Mouse (Mus musculus) right cerebral cortex, adult 18-20 months (tissue): ENCODE results near the gene Steap4.
"Not testable (repeated sequence)": the region's sequence is repeated elsewhere in the genome, so short reads cannot be mapped to it uniquely, and the experiment has no call there.

Source experiments
- DNase-seq: peaks from one replicate; pipeline ENCODE4 v3.0.0; 2022; ENCODE audit warnings: mixed read lengths

Steap4 gene

GRCm38 (mm10) chr5:7960176-7960575, at the start of gene Steap4:
Gene Steap4, plus strand, starts transcription at chr5:7960457.
- DNase-seq, result no peak

GRCm38 (mm10) chr5:7911975-7912374, 48.3 kb upstream of the Steap4 start:
- no peak for DNase-seq

GRCm38 (mm10) chr5:7917501-7918295, 42.6 kb upstream of the Steap4 start:
- DNase-seq, result peak; percentile 65

- no peak for DNase-seq
Measured at GRCm38 (mm10) chr5:7918296-7918579, 42.0 kb upstream of the Steap4 start.

GRCm38 (mm10) chr5:7919681-7920080, 40.6 kb upstream of the Steap4 start:
- no peak for DNase-seq

- no peak for DNase-seq
Measured at GRCm38 (mm10) chr5:7922751-7923150, 37.5 kb upstream of the Steap4 start.

- no peak for DNase-seq
Measured at GRCm38 (mm10) chr5:7923666-7924065, 36.6 kb upstream of the Steap4 start.

- no peak for DNase-seq
Measured at GRCm38 (mm10) chr5:7932234-7933221, 27.7 kb upstream of the Steap4 start.

- not testable (repeated sequence) for DNase-seq
Measured at GRCm38 (mm10) chr5:7933495-7933894, 26.8 kb upstream of the Steap4 start.

GRCm38 (mm10) chr5:7933933-7934675, 26.2 kb upstream of the Steap4 start:
- no peak for DNase-seq

GRCm38 (mm10) chr5:7954838-7955237, 5.4 kb upstream of the Steap4 start:
- DNase-seq, result no peak

- DNase-seq, result no peak
Measured at GRCm38 (mm10) chr5:7955371-7955966, 4.8 kb upstream of the Steap4 start.

- no peak for DNase-seq
Measured at GRCm38 (mm10) chr5:7958061-7958460, 2.2 kb upstream of the Steap4 start.

- DNase-seq, result no peak
Measured at GRCm38 (mm10) chr5:7959286-7959685, 971 bp upstream of the Steap4 start.

- no peak for DNase-seq
Measured at GRCm38 (mm10) chr5:7961113-7961512, 856 bp downstream of the Steap4 start.

- peak; percentile 33 for DNase-seq
Measured at GRCm38 (mm10) chr5:7965281-7965680, 5.0 kb downstream of the Steap4 start.

- no peak for DNase-seq
Measured at GRCm38 (mm10) chr5:7968152-7968551, 7.9 kb downstream of the Steap4 start.

- no peak for DNase-seq
Measured at GRCm38 (mm10) chr5:7972266-7972665, 12.0 kb downstream of the Steap4 start.

- DNase-seq, result no peak
Measured at GRCm38 (mm10) chr5:7974522-7975197, 14.4 kb downstream of the Steap4 start.

GRCm38 (mm10) chr5:7980586-7980985, 20.3 kb downstream of the Steap4 start:
- DNase-seq, result no peak

- no peak for DNase-seq
Measured at GRCm38 (mm10) chr5:7987962-7988361, 27.7 kb downstream of the Steap4 start.

- DNase-seq, result no peak
Measured at GRCm38 (mm10) chr5:7988415-7988814, 28.2 kb downstream of the Steap4 start.
